Mouse (Mus musculus) neural tube, embryonic 12.5 days (tissue): ENCODE results near the gene Tctn1. TPM values are rescaled to one million over a fixed set of nuclear protein-coding genes. Genes with fewer than 3 reads are reported as not detected.

Source experiments
- ATAC-seq: fragments of 200-750 bp; cut with Nextera tagmentation; 2 replicates; pipeline ENCODE4 v1.8.0; 2017; ENCODE audit warnings: low read depth, mild to moderate bottlenecking, moderate TSS enrichment, moderate library complexity; ENCODE audit not compliant: low FRiP score
- H3K27ac ChIP-seq: fragments of 300-500 bp; sonication (generic); 2 replicates; pipeline ENCODE4 v1.5.1; 2016
- H3K27me3 ChIP-seq: fragments of 300-500 bp; sonication (generic); replicated peaks from 2 replicates; pipeline ENCODE4 v1.6.1; 2016; ENCODE audit warnings: mild to moderate bottlenecking
- H3K36me3 ChIP-seq: fragments of 300-500 bp; sonication (generic); 2 replicates; pipeline ENCODE4 v1.6.1; 2016; ENCODE audit warnings: mild to moderate bottlenecking
- H3K4me1 ChIP-seq: fragments of 300-500 bp; sonication (generic); 2 replicates; pipeline ENCODE4 v1.6.1; 2016
- H3K4me2 ChIP-seq: fragments of 300-500 bp; sonication (generic); replicated peaks from 2 replicates; pipeline ENCODE4 v1.6.1; 2016; ENCODE audit warnings: mild to moderate bottlenecking
- H3K4me3 ChIP-seq: fragments of 300-500 bp; sonication (generic); 2 replicates; pipeline ENCODE4 v1.5.1; 2016
- H3K9ac ChIP-seq: fragments of 300-500 bp; sonication (generic); 2 replicates; pipeline ENCODE4 v1.6.1; 2016; ENCODE audit warnings: mild to moderate bottlenecking
- H3K9me3 ChIP-seq: fragments of 300-500 bp; sonication (generic); 2 replicates; pipeline ENCODE4 v1.6.1; 2016; ENCODE audit warnings: mild to moderate bottlenecking
- WGBS: fragments of 180-500 bp; shearing (Covaris S2); methylation state at CpG from one replicate; pipeline ENCODE4 v1.1.7; 2016; 5-methylcytosine and 5-hydroxymethylcytosine counted together
- polyA plus RNA-seq: library from polyadenylated mRNA; unstranded; fragments of >200 nt; fragmentation: Nextera tagmentation; extraction: Ambion mirVana; gene quantifications from 2 replicates; pipeline ENCODE4 v1.2.1, GENCODE M21; 2016

Tctn1 gene
- polyA plus RNA-seq, 1 experiment from 2014 or later, result 4.6 TPM

DNA sequence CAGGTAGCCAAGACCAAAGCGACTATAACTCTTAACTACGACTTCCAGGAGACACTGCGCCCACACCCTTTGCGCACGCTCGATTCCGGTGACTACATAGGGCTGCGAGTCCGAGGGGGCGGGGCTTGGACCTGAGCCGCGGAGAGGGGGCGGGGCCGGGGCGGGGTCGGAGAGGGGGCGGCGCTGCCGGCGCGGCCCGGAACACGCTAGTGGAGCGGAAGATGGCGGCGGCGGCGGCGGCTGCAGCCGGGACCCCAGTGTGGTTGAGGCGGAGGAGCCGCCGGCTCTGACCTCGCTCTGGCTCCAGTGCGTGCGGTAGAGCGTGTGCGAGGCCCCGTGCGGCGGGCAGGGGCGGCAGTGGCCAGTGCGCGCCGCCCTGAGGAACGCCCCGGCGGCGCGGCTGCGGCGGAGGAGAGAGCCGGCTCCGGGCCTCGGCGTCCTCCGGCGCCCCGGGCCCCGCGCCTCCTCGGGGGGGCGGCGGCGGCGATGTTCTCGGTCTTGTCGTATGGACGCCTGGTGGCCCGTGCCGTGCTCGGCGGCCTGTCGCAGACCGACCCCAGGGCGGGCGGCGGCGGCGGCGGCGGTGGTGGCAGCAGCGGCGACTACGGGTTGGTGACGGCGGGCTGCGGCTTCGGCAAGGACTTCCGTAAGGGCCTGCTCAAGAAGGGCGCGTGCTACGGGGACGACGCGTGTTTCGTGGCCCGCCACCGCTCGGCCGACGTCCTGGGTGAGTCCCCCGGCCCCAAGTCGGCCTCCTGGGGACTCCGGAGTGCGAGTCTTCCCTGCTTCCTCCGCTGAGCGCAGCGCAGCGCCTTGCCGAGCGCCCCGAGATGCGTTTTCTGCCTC is 20.1 kb upstream of the Tctn1 start, which contains the start of gene Pptc7:
Gene Pptc7, plus strand, starts transcription at position 183 of the 846 bp plus-strand sequence.
- under 1% methylated on average over 114 of the region's 114 CpGs for WGBS
- Histone ChIP-seq H3K9me3 (no peaks in the 10 kb centered on the region), H3K4me1 (peaks cover 13% of the 10 kb centered on the region), H3K9ac (peak within 1 kb of the TSS; percentile 94), H3K36me3 (peaks cover 14% of the 10 kb centered on the region), H3K27ac (peak within 1 kb of the TSS; percentile 74; the same call in 1 of the 2 replicates), H3K4me2 (peak within 1 kb of the TSS; percentile 78), H3K4me3 (peak within 1 kb of the TSS; percentile 97), H3K27me3 (no peaks in the 10 kb centered on the region; the same call in 1 of the 2 replicates)
- peak; percentile 95 for ATAC-seq

- 0 out of 2 replicates have a peak overlapping the region, but pooled peaks have one; percentile 97 for H3K4me3 ChIP-seq
- H3K27me3 ChIP-seq, result no peaks in the 10 kb centered on the region; the same call in 1 of the 2 replicates
- H3K9ac ChIP-seq, result no peak overlapping the region
- no peaks in the 10 kb centered on the region for H3K9me3 ChIP-seq
- peaks cover 11% of the 10 kb centered on the region for H3K36me3 ChIP-seq
- no peak overlapping the region for H3K27ac ChIP-seq
- H3K4me1 ChIP-seq, result peaks cover 13% of the 10 kb centered on the region
- 31% methylated on average over 2 of the region's 2 CpGs for WGBS
- ATAC-seq, result no peak
- peak overlapping the region; percentile 78 for H3K4me2 ChIP-seq
Measured at GRCm38 (mm10) chr5:122283828-122284182, 19.5 kb upstream of the Tctn1 start.

- Histone ChIP-seq H3K36me3 (no peaks in the 10 kb centered on the region), H3K4me1 (peaks cover 10% of the 10 kb centered on the region), H3K27me3 (no peaks in the 10 kb centered on the region; the same call in 1 of the 2 replicates), H3K9me3 (no peaks in the 10 kb centered on the region), H3K4me2 (no peak overlapping the region), H3K9ac (no peak overlapping the region), H3K4me3 (no peak overlapping the region), H3K27ac (no peak overlapping the region)
- WGBS, result 46% methylated on average over 19 of the region's 19 CpGs
- ATAC-seq, result no peak
Measured at GRCm38 (mm10) chr5:122280827-122281462, 16.7 kb upstream of the Tctn1 start.

- Histone ChIP-seq H3K4me3 (no peak overlapping the region), H3K4me1 (peaks cover 5% of the 10 kb centered on the region), H3K9ac (no peak overlapping the region), H3K4me2 (no peak overlapping the region), H3K27me3 (no peaks in the 10 kb centered on the region; the same call in 1 of the 2 replicates), H3K9me3 (no peaks in the 10 kb centered on the region), H3K36me3 (no peaks in the 10 kb centered on the region), H3K27ac (no peak overlapping the region)
- no peak for ATAC-seq
- 62% methylated on average over 6 of the region's 6 CpGs for WGBS
Measured at GRCm38 (mm10) chr5:122280422-122280826, 16.2 kb upstream of the Tctn1 start.

- WGBS, result 86% methylated on average over 12 of the region's 12 CpGs
- no peaks in the 10 kb centered on the region for H3K36me3 ChIP-seq
- H3K27ac ChIP-seq, result no peak overlapping the region
- H3K9ac ChIP-seq, result no peak overlapping the region
- no peak overlapping the region for H3K4me2 ChIP-seq
- H3K27me3 ChIP-seq, result no peaks in the 10 kb centered on the region; the same call in 1 of the 2 replicates
- no peaks in the 10 kb centered on the region for H3K9me3 ChIP-seq
- H3K4me3 ChIP-seq, result no peak overlapping the region
- ATAC-seq, result no peak
- H3K4me1 ChIP-seq, result 0 out of 2 replicates have a peak, but pooled peaks cover under 1% of the 10 kb centered on the region
Measured at GRCm38 (mm10) chr5:122279799-122280421, 15.7 kb upstream of the Tctn1 start.

DNA sequence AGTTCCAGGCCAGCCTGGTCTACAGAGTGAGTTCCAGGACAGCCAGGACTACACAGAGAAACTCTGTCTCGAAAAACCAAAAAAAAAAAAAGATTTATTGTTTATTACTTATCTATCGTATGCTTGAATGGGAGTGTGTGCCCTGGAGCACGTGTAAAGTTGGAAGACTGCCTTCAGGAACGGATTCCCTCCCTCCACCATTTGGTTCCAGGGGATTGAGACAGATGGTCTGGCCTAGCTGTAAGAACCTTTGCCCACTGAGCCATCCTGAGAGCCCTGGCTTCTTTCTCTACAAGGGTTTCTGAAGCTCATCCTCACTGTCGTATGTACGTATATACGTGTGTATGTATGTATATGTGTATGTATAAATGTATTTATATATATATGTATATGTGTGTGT is 14.7 kb upstream of the Tctn1 start:
- no peak for ATAC-seq
- Histone ChIP-seq H3K27ac (no peak overlapping the region), H3K9ac (no peak overlapping the region), H3K4me1 (no peaks in the 10 kb centered on the region), H3K36me3 (no peaks in the 10 kb centered on the region), H3K4me3 (no peak overlapping the region), H3K9me3 (no peaks in the 10 kb centered on the region), H3K27me3 (no peaks in the 10 kb centered on the region; the same call in 1 of the 2 replicates), H3K4me2 (no peak overlapping the region)
- WGBS, result 81% methylated on average over 7 of the region's 7 CpGs

DNA sequence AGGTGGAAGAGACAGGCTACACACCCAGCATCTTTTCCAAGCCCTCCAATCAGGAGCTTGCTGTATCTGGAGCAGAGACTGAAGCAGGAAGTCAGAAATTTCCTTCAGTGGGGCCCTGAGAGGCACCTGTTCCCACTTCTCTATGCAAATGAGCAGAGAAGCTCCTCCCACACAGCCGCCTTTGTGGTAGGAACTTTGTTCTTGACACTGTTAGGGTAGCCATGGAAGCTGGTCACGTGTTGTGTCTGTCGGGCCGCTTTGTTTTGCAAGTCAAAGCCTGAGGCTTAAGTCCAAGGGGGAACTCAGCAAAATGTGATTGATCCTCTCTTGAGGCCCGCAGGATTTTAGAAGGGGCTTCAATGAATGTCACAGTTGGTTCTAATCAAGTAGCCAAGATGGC is 10.5 kb upstream of the Tctn1 start:
- H3K4me2 ChIP-seq, result no peak overlapping the region
- no peak for ATAC-seq
- 21% methylated on average over 5 of the region's 5 CpGs for WGBS
- no peaks in the 10 kb centered on the region for H3K4me1 ChIP-seq
- no peak overlapping the region for H3K9ac ChIP-seq
- no peaks in the 10 kb centered on the region for H3K36me3 ChIP-seq
- H3K9me3 ChIP-seq, result no peaks in the 10 kb centered on the region
- H3K4me3 ChIP-seq, result no peak overlapping the region
- no peaks in the 10 kb centered on the region for H3K27me3 ChIP-seq
- H3K27ac ChIP-seq, result no peak overlapping the region

DNA sequence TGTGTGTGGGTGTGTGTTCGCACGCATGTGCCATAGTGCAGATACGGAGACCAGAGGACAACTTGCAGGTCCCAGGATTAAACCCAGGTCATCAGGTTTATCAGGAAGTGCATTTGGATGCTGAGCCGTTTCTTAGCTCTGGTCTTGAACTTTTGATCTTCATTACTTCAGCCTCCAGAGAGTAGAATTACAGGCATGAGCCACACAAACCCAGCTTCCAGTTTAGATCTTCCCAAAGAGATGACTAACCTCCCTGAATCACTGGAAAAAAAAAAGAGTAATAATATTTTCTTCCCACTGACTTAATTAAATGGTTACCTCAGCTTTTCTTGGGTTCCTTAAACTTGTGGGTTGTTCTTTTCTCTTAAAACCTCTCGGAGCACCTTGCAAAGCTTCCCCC is 8.6 kb upstream of the Tctn1 start:
- Histone ChIP-seq H3K4me1 (no peaks in the 10 kb centered on the region), H3K4me3 (no peak overlapping the region), H3K9me3 (no peaks in the 10 kb centered on the region), H3K9ac (no peak overlapping the region), H3K4me2 (no peak overlapping the region), H3K36me3 (no peaks in the 10 kb centered on the region), H3K27ac (no peak overlapping the region), H3K27me3 (no peaks in the 10 kb centered on the region)
- WGBS, result 87% methylated on average over 5 of the region's 5 CpGs
- no peak for ATAC-seq

DNA sequence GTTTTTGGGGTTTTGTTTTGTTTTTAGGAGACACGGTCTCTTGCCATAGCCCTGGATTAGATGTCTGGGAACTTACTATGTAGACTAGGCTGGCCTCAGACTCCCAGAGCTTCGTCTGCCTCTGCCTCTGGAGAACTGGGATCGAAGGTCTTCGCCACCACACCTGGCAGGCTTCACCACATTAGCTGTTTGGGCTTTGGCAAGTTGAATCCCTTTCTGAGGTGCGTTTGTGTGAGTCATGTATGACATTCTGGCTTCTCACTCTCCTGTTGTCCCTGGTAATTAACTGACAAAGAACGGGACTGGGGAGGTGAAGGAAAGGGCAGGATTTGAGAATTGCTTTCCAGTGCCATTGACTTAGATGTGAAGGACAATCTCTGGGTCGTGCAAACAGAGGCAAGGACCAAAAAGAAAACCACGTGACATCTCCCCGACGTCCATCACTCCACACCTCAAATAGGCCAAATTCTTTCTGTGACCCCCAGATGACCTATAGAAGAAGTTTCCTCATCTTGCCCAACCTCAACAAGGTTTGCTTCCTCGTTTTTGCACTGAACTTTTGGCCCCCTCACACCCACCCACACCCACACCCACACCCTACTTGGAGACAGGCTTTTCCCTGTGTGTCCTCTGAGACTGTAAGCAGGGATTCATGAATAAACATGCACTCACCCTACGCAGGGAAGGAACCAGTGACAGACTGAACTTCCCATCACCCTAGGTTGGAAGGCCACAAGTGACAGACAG is 4.8 kb upstream of the Tctn1 start:
- Histone ChIP-seq H3K4me1 (no peaks in the 10 kb centered on the region), H3K9ac (no peak overlapping the region), H3K4me3 (no peak overlapping the region), H3K4me2 (no peak overlapping the region), H3K36me3 (no peaks in the 10 kb centered on the region), H3K27ac (no peak overlapping the region), H3K9me3 (no peaks in the 10 kb centered on the region), H3K27me3 (no peaks in the 10 kb centered on the region)
- WGBS, result 73% methylated on average over 12 of the region's 12 CpGs
- ATAC-seq, result no peak

DNA sequence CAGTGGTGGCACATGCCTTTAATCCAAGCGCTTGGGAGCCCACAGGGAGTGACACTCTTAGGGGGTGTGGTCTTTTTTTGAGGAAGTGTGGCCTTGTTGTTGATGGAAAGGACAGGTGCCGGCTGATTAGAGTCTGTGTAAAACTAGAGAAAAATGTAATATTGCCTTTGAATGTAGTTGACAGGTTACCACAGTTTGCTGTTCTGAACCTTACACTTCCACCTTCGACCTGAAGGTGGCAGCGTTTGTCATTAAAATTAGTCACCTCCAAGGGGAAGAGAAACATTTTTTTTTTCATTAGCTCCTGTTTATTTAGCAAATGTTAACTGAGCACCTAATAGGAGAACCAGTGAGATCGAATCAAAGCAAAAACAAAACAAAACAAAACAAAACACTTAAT is 3.6 kb upstream of the Tctn1 start:
- no peak overlapping the region for H3K27ac ChIP-seq
- H3K4me2 ChIP-seq, result no peak overlapping the region
- H3K9me3 ChIP-seq, result no peaks in the 10 kb centered on the region
- H3K9ac ChIP-seq, result no peak overlapping the region
- 32% methylated on average over 5 of the region's 5 CpGs for WGBS
- no peak for ATAC-seq
- H3K36me3 ChIP-seq, result no peaks in the 10 kb centered on the region
- H3K4me3 ChIP-seq, result no peak overlapping the region
- 0 out of 2 replicates have a peak, but pooled peaks cover 10% of the 10 kb centered on the region for H3K4me1 ChIP-seq
- H3K27me3 ChIP-seq, result no peaks in the 10 kb centered on the region

- H3K4me2 ChIP-seq, result no peak overlapping the region
- 0 out of 2 replicates have a peak, but pooled peaks cover 10% of the 10 kb centered on the region for H3K4me1 ChIP-seq
- no peak overlapping the region for H3K4me3 ChIP-seq
- H3K27ac ChIP-seq, result no peak overlapping the region
- no peaks in the 10 kb centered on the region for H3K27me3 ChIP-seq
- WGBS, result 81% methylated on average over 7 of the region's 7 CpGs
- H3K36me3 ChIP-seq, result no peaks in the 10 kb centered on the region
- no peak for ATAC-seq
- no peak overlapping the region for H3K9ac ChIP-seq
- no peaks in the 10 kb centered on the region for H3K9me3 ChIP-seq
Measured at GRCm38 (mm10) chr5:122267136-122267535, 2.9 kb upstream of the Tctn1 start.
